Mouse (Mus musculus) c-Kit-positive CD71-positive TER-119-positive erythroid progenitor cells, embryonic 14.5 days (primary cell): Measurements from ENCODE around the gene Wee1.
A peak's percentile ranks its signal among the peaks of the same experiment; 100 is the strongest.
"Not testable (repeated sequence)": the region's sequence is repeated elsewhere in the genome, so short reads cannot be mapped to it uniquely, and the experiment has no call there.

Experiments used
- DNase-seq: peaks from one replicate; pipeline ENCODE4 v3.0.0-alpha.2; 2013; ENCODE audit warnings: low spot score

Wee1 gene

DNA sequence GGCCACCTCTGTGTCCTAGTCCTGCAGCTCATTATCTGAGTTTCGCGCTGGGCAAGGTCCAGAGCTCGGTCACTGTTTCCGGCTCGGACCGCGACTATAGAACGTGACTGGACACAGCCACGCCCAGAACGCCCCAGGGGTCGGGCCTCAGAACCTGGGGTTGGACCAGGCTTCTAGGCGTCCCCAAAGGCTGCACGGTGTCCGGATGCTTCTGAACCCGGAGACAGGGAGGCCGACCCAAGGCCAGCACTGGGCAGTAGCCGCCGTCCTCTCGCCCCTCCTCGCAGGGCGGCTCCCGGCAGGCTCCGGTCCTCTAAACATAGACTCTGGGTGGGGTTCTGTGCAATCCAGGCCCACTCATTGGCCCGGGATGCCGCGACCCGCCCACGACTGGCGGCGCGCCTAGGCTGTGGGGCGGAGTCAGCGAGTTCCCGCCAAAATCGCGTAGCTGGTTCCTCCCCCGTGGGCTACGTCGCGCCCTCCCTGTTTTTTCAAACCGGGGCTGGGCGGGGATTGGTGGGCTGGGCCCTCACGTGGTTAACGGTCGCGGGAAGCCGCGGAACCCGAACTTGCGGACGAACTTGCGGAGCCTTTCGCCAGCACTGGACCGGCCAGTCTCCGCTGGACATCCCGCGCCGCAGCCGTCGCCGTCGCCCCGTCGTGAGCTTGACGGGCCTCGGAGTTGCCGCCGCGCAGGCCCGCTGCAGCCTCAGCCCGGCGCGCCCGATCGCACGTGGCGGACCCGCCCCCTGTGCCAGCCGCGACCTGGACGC lies at the start of gene Wee1:
Gene Wee1 (plus strand): TSS at position 531 of the 773 bp plus-strand sequence.
- DNase-seq, result peak; percentile 97

DNA sequence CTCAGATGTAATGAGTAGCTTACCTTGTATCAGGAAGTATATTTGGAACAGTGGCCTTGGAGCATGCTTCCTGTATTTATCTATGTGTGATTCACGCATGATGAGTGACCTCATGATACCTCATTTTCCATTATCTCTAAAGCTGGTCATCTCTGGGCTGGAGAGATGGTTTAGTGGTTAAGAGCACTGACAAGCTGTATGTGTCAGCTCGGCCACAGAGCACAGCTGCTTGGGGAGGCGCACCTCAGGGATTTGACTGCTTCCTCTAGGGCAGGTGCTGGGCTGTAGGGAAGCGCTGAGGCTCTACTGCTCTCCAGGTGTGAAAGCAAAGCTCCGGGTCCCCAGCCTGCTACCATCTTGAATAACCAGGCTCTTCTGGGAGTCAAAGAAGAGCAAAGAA lies 43.7 kb upstream of the Wee1 start:
- no peak for DNase-seq

DNA sequence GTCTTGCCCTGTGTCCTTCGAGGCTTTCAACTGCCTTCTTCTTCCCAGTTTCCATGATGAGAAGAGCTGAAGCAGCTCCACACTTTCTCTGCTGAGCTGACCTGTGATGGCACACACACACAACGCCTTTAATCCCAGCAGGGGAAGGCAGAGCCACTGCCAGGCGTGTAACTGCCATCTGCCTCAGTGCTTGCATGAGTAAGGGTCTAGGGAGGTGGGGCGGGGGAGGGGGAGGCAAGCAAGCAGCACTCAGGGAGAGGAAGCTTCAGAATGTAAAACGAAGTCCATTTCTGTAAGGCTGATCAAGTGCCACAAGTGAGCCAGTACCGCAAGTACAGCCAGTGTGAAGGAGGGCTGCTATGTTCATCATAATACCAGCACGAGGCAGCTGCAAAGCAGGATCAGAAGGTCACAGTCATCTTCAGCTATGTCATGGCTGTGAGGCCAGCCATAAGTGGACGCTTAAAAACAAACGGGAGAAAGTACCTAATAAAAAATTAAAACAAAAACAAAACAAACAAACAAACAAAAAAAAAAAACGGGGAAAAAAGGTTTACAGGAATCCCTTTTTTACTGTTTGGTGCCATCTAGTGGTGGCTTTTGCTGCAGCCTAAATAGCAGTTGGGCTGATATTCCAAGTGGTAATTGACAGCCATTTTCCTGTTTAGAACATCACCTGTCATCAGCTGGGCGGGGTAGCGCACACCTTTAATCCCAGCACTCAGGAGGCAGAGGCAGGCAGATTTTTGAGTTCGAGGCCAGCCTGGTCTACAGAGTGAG lies 38.3 kb upstream of the Wee1 start:
- DNase-seq, result peak; percentile 69

DNA sequence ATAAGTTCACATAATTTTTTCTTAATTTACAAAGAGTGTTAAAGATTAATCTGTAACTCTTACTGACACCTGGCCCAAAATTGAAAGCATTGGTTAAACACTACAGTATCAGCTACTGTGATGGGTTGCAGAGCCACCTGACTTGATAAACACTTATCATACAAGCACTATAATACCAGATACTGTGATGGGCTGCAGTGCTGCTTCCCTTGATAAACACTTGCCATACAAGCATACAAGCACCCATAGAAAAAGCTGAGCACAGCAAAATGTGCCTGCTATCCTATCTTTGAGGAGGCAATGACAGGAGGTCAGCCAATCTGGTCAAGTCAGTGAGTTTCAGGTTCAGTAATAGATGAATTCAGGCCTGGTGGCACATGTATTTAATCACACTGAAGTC lies 36.6 kb upstream of the Wee1 start:
- no peak for DNase-seq

DNA sequence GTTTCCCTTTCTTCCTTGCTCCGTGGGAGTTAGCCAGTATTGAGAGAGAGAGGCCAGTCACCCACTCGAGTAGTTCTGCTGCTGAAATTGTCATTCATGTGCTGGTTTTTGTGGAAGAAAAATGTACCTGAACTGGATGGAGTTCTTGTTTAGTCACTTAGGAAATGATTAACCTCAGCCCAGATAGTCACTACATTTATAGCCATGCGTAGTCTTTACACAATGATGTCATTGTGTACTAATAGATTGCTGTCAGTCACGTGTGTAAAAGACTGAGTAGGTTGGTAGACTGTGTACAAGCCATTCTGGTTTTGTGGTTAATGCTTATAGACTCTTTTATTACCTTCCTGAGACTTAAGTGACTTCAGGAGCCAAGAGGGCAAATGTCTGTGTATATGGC lies 33.9 kb upstream of the Wee1 start:
- DNase-seq, result no peak

DNA sequence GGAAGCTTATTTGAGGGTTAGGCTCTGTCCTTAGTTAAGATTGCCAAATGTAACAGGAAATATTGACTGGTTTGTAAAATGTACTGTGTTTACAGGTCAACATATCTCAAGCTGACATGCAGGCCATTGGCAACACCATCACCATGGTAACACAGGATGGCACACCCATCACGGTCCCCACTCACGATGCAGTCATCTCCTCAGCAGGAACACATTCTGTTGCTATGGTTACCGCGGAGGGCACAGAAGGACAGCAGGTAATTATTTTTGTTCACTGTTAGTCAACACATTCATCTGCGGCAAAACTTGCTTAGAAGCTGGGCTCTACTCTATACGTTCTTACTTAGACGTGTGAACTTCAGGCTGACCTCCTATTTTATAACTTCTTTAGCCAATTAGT lies 30.2 kb upstream of the Wee1 start:
- no peak for DNase-seq

DNA sequence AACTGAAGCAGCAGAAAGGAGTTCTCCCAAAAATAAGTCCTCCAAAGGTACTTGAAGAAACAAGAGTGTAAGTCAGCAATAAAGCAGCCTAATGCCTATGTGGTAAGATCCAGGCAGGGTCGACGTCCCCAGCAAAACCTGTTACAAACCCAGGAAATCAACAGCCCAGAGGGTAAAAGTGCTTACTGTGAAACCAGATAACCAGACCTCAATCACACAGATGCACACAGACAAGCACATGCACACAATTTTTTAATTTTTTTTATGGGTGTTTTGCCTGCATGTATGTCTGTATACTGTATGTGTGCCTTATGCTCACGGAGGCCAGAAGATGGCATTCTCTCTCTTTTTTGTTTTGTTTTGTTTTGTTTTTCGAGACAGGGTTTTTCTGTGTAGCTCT lies 25.5 kb upstream of the Wee1 start:
- no peak for DNase-seq

DNA sequence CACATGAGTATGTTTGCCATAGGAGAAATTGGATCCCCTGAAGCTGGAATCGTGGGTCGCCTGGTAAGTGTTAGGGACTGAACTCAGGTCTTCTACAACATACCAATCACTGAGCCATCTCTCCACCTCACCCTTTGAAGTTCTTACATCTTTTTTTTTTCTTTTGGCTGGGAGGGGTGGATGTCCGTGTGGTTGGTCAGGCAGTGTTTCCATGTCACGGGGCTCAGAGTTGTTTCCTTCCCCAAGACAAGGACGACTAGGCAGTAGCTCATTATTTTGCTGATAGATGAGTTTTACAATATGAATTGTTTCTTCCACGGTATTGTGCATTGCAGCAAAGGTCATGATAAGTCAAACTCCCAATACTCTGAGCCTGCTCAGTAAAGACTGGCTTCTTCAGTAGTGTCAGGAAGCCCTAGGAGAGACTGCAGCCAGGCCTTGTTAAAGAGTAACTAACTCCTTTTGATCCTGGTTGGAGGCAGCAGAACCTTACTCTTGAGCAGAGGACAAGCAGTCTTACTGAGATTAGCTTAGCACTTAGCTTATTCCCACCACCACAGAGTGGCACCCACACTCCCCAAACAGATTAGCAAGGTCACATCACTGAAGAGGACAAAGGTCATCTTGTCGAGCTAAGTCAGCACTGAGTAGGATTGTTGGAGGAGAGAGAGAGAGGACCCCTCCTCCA lies 24.6 kb upstream of the Wee1 start:
- DNase-seq, result no peak

DNA sequence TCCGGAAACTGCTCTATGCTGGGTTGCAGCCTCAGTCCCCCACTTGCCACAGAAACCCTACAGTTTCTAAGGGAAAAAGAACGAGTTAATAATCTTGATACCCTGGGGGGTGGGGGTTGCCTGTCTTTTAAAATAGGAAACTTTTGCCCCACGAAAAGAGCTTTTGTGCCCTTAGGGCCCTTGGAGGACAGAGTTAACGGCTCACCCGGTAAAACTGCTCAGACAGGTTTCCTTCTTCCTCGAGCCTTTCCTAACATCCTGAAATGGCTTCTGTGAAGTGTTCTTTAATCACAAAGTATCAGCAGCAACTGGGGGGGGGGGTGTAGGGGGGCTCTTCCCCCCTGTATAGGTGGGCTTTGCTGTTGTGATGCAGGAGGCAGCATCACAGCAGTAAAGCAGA lies 21.0 kb upstream of the Wee1 start:
- no peak for DNase-seq

DNA sequence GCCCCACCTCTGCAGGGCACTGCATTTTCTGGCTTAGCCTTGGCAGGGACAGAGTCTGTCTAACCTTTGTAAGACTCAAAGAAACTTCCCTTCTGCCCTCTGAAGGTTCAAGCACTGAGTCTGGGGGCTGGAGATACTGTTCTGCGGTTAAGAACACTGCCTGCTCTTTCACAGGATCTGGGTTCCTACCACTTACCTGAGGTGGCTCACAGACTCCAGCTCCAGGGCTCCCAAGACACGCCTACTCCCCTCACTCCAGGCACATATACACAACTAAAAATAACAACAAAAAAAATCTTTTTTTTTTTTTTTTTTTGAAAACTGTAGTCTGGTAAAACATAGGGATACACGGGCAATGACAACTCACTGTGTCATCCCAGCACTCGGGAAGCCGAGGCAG lies 20.6 kb upstream of the Wee1 start:
- DNase-seq, result no peak

DNA sequence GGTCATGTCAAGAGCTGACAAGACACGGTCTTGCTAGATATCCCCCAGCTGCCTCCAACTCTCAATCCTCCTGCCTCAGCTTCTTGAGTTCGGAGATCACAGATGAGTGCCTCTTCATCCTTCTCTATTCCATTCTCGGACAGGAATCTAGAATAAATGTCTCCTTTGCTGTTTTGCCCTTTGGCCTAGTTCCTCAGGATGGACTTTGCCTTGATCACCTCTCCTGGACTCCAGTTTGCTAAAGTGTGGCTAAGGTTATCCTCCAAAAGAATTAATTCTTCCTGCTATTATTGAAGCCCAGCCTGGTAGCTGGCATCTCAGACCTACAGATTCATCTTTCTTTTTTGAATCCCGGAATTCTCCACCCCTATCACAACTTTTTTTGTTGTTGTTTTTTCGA lies 16.8 kb upstream of the Wee1 start:
- DNase-seq, result no peak

DNA sequence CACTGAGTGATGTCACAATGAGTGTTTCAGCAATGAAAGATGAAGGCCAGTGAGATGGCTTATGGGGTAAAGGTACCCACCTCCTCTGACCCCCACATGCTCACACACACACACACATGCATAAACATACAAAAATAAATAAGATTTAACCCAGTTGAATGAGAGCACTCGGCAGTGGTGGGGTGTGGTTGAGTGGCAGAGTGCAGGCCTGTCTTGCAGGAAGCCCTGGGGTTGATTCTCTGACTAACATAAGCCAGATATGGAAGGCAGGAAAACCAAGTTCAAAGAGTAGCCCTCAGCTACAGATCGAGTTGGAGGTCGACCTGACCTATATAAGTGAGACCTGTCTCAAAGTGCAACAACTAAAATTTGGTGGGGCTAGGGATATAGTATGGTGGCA lies 15.2 kb upstream of the Wee1 start:
- no peak for DNase-seq

DNA sequence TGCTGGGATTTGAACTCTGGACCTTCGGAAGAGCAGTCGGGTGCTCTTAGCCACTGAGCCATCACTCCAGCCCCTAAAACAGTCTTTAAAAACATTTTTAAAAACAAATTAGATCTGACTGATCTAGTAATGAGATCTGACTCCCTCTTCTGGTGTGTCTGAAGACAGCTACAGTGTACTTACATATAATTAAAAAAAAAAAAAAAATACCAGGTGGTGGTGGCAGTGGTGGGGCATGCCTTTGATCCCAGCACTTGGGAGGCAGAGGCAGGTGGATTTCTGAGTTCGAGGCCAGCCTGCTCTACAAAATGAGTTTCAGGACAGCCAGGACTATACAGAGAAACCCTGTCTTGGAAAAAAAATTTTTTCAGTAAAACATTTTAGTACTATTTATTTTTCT lies 13.3 kb upstream of the Wee1 start:
- DNase-seq, result not testable (repeated sequence)

DNA sequence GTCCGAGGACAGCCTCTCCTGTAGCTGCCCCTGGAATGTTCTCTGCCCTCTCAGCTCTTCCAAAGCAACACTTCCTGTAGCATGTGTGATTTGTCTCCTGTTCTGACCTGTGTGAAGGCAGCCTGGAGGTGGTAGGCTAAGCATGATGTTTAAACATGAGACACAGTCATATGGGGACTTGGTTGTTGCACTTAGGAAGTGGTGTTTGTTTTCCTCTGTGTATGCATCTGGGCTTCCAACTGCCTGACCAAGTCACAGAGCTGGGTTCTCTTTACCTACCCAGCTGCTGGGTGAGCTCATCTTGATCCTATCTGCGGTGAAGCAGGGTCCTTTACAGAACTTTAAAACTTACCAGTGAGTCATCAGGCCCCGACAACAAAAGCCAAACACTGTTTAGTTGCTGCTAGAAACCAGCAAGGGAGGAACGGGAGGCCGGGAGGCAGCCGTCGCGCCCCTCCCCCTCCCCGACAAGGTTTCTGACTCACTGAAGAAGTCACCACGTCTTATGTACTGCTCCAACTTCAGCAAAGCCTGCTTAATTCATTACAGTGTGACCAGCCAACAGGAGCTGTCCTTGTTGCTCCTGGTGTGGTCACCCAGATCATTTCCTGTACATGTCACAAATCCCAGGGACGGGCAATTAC lies 12.8 kb upstream of the Wee1 start:
- peak; percentile 63 for DNase-seq

DNA sequence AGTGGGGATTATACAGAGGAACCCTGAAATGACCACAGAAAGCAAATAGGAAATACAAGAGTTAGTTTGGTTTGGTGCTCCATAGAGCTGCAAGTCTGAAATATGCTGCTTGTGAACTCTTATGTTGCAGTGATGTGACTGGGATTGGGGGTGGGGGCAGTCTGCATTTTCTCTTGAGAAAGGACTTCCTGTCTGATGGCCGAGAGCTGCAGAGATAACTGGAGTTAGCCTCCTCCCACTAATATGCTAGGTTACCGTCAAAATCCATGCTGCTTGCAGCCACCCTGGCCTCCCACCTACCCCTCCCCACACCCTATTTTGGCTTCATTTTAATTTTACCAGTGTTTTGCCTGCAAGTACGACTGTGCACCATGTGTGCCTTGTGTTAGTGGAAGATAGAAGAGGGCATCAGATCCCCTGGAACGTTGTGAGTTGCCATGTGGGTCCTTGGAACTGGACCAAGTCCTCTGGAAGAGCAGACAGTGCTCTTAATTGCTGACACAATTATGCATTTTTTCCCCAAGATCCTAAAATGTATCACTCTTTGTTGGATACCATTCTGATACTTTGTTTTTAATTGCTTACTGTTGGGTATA lies 11.7 kb upstream of the Wee1 start:
- no peak for DNase-seq

DNA sequence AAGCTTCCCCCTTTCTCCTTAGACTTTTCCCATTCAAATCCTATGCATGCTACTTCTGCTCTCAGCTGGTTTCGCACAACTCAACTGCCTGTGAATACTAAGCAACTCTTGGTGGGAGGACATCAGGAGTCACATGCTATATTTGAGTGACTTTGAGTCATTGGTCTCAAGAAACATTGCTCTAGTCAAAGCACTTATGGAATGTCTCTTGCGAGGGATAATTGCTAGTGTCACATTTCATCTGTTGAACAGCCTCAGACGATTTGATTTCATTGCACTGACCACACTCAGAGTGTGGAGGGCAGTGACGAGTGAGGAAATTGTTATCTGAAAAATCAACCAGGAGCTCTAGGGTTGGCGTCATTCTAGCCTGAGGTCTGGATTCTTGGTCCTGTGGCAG lies 7.1 kb upstream of the Wee1 start:
- no peak for DNase-seq

DNA sequence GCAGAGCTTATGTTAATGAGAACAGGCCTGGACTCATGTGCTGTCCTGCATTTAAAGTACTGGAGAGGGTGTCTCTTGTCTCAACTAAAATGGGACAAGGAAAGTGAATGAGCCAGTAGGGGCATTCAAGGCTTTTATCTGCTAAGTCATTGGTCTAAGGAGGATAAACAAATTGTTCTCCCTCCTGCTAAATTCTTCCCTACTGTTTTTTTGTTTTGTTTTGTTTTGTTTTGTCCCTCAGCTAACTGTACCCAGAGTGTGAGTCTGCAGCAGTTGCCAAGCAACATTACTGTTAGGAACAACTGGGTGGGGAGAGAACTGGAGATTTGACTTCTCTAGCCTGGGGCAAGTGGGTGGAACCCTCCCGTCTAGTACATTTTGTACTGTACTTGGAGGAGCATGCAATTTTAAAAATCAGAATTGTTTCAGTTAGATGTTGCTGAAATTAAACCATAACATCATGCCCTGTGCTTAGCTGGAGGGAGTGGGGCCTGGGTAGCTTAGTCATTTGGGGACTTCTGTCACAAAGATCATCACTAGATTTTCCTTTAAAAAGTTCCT lies 5.0 kb upstream of the Wee1 start:
- DNase-seq, result peak; percentile 28

DNA sequence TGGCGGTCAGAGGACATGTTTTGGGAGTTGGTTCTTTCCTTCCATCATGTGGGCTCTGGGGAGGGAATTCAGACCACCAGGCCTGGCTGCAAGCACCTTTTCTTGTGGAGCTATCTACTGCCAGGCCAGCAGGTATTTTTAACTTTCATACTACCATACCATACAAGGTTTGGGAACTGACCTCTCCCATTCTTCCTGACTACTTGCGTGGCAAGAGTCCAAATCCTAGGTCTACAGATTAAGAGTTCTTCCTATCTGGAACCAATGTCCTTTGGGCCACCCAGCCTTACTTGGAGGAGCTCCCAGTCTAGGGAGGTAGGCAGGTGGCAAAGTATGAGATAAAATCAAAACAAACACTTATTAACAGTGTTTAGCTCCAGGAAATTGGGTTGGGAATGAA lies 3.4 kb upstream of the Wee1 start:
- no peak for DNase-seq

DNA sequence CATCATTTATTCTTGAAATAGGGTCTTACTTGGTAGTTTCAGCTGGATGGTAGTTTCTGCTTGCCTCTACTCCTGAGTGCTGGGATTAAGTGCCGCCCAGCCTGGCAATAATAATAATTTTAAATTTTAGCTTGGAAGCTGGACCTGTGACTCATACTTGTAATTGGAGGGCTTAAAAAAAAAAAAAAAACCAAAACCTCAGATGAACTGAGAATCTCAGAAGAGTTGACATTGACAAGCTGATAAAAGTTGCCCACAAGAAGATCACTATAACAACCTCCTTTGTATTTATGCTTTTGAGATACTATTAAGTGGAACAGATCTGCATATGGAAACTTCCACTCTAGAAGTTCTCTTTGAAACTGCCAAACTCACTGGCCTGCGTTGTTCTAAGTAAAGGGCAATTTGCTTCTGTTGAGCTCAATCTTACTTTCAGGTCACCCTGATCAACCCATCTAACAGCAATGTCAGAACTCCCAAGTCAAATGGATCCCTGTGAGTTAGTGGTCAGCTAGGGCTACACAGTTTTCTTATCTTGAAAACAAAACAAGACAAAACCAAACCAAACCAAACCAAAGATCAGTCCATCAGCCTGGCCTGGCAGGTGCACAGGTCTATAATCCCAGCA lies 1.6 kb upstream of the Wee1 start:
- no peak for DNase-seq

DNA sequence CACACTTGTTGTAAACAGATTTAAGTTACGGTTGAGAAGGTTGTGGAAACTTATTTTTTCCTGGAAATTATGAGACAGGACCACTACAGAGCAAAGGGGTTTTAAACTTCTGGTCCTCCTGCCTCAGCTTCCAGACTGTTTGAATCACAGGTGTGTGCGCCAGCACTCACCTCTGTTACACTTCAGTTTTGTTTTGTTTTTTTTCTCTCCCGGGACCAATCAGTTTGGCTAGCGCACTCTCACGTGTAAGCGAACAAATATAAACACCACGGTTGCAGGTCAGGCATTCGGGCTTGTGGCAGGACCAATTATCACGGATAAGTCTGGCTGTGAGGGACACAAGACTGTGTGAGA lies 707 bp upstream of the Wee1 start:
- DNase-seq, result no peak

DNA sequence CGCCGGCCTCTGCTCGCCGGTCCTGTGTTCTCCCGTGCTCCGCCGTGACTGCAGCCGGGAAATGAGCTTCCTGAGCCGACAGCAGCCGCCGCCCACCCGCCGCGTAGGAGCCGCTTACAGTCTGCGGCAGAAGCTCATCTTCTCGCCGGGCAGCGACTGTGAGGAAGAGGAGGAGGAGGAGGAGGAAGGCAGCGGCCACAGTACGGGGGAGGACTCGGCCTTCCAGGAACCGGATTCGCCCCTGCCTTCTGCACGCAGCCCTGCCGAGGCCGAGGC lies 381 bp downstream of the Wee1 start:
- DNase-seq, result no peak
